Mouse (Mus musculus): ENCODE measurements around the gene Ehf. TPM values are rescaled to one million over a fixed set of nuclear protein-coding genes. Genes with fewer than 3 reads are reported as not detected.

The Ehf gene
- polyA plus RNA-seq, 1 experiment from 2014 or later = 11.2 TPM

GRCm38 (mm10) chr2:103215801-103216200 lies 87.3 kb downstream of the Ehf start:
- DNase-seq (ENCODE audit: low spot score) (no peak), ATAC-seq (replicated peaks; ENCODE audit: low FRiP score, low TSS enrichment, low read depth) (no peak)
- Histone ChIP-seq H3K27ac (ENCODE audit: low read depth) (no peak overlapping the region), H3K4me2 (ENCODE audit: low read length) (no peak overlapping the region), H3K9me3 (ENCODE audit: control insufficient read depth, low read length) (no peaks in the 10 kb centered on the region), H3K36me3 (ENCODE audit: control insufficient read depth, insufficient read depth, low read length) (no peaks in the 10 kb centered on the region), H3K9ac (ENCODE audit: low read length) (no peak overlapping the region), H3K4me1 (replicated peaks; ENCODE audit: control insufficient read depth, insufficient read depth, low read length) (no peaks in the 10 kb centered on the region), H3K27me3 (replicated peaks; ENCODE audit: control insufficient read depth, insufficient read depth, low read length) (no peaks in the 10 kb centered on the region), H3K4me3 (ENCODE audit: low read depth, low read length) (no peak overlapping the region)
- WGBS = 96% methylated on average over 4 of the region's 4 CpGs

GRCm38 (mm10) chr2:103214861-103215260 lies 88.2 kb downstream of the Ehf start:
- Histone ChIP-seq H3K27me3 (replicated peaks; ENCODE audit: control insufficient read depth, insufficient read depth, low read length) (no peaks in the 10 kb centered on the region), H3K27ac (ENCODE audit: low read depth) (no peak overlapping the region), H3K4me1 (replicated peaks; ENCODE audit: control insufficient read depth, insufficient read depth, low read length) (no peaks in the 10 kb centered on the region), H3K9me3 (ENCODE audit: control insufficient read depth, low read length) (no peaks in the 10 kb centered on the region), H3K9ac (ENCODE audit: low read length) (no peak overlapping the region), H3K4me3 (ENCODE audit: low read depth, low read length) (no peak overlapping the region), H3K36me3 (ENCODE audit: control insufficient read depth, insufficient read depth, low read length) (no peaks in the 10 kb centered on the region), H3K4me2 (ENCODE audit: low read length) (no peak overlapping the region)
- no peak for DNase-seq (ENCODE audit: low spot score)
- WGBS = 81% methylated on average over 8 of the region's 8 CpGs
- no peak for ATAC-seq (replicated peaks; ENCODE audit: low FRiP score, low TSS enrichment, low read depth)

GRCm38 (mm10) chr2:103213547-103213946 lies 89.5 kb downstream of the Ehf start:
- Histone ChIP-seq H3K9ac (ENCODE audit: low read length) (no peak overlapping the region), H3K27me3 (replicated peaks; ENCODE audit: control insufficient read depth, insufficient read depth, low read length) (no peaks in the 10 kb centered on the region), H3K4me2 (ENCODE audit: low read length) (no peak overlapping the region), H3K27ac (ENCODE audit: low read depth) (no peak overlapping the region), H3K4me3 (ENCODE audit: low read depth, low read length) (no peak overlapping the region), H3K36me3 (ENCODE audit: control insufficient read depth, insufficient read depth, low read length) (no peaks in the 10 kb centered on the region), H3K9me3 (ENCODE audit: control insufficient read depth, low read length) (no peaks in the 10 kb centered on the region), H3K4me1 (replicated peaks; ENCODE audit: control insufficient read depth, insufficient read depth, low read length) (no peaks in the 10 kb centered on the region)
- DNase-seq (ENCODE audit: low spot score) = no peak
- 74% methylated on average over 1 of the region's 1 CpGs for WGBS
- no peak for ATAC-seq (replicated peaks; ENCODE audit: low FRiP score, low TSS enrichment, low read depth)

Other genes starting within 250 kb of the Ehf start
- 36.3 and 37.2 TPM in 2 replicates for gene Pdhx, start 229.8 kb downstream of the Ehf start, polyA plus RNA-seq (2014; fragmentation: Nextera tagmentation; extraction: Ambion mirVana)
- 69.7 and 70.4 TPM in 2 replicates for gene Apip, start 229.6 kb downstream of the Ehf start, polyA plus RNA-seq (2014; fragmentation: Nextera tagmentation; extraction: Ambion mirVana)
- 0.08 and 0.46 TPM in 2 replicates for gene Elf5, start 108.4 kb upstream of the Ehf start, polyA plus RNA-seq (2014; fragmentation: Nextera tagmentation; extraction: Ambion mirVana)
- gene Cat, start 181.9 kb upstream of the Ehf start, polyA plus RNA-seq (2014; fragmentation: Nextera tagmentation; extraction: Ambion mirVana) = 112 and 117 TPM in 2 replicates